Mouse (Mus musculus): ENCODE measurements around the gene Polm.

- TF ChIP-seq POLR2A (IDR thresholded peaks at IDR 0.05; ENCODE audit: extremely low read depth, insufficient read depth, low read length) (no peak), CTCF (IDR thresholded peaks at IDR 0.05; ENCODE audit: low read depth, low read length) (no peak)
Observed at GRCm38 (mm10) chr11:5848741-5849140, 10.9 kb upstream of the Polm start.

Measured in liver, adult 2 months (tissue).